Mouse (Mus musculus): ENCODE data around the gene Nae1. TPM values are rescaled to one million over a fixed set of nuclear protein-coding genes. Genes with fewer than 3 reads are reported as not detected.

The Nae1 gene
- total RNA-seq, 2 experiments from 2014 or later: 22.4 to 24.3 TPM

DNA sequence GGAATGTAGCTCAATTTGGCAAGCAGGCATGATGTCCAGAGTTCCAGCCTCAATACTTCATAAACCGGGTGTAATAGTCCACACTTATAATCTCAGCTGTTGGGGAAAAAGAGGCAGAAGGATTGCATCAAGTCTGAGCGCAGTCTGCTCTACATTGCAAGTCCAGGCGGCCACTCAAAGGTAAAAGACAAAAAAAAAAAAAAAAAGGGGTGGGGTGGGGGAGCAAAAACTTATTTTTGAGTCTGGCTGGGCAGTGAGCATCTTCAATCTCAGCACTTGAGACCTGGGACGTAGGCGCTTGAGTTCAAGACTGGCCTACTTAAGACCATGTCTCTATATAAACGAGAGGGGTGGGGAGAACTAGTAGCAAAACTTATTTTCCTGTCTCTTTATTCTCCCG is 886 bp downstream of the Nae1 start:
- no peak for DNase-seq (ENCODE audit: low spot score)

DNA sequence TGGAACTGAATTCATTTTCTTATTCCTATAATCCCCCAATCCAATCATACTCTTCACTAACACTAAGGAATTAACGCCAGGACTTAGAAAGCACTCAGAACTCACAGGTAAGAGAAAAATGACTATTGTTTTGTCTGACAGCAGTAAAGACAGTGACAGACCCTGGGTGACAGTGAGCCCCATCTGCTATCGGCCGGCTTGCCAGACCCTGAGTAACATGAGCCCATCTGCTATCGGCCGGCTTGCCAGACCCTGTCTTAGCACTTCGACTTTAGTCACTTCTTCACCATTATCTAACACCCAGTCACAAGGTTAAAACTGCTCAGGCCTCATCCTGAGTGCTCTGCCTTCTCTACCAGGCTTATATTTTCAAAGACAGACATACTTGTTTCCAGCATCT is 4.8 kb downstream of the Nae1 start:
- no peak for DNase-seq (ENCODE audit: low spot score)

DNA sequence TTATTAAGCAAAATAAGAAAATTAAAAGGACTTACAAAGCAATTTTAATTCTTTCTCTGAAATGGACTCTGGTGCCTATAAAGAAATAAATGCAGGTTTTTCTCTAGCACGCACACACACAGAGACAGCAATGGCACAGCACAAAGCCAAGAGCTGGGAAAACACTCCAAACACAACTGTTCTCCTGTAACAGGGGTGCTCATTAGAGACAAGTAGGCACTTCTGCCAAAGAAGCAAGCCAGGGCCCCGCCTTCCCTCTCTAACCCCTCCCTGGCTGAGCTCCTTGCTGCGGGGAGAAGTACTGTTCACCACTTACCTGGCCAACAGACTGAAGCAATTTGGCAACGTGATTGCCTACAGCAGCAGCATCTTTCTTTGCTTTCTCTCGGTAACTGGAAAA is 16.6 kb downstream of the Nae1 start:
- DNase-seq (ENCODE audit: low spot score): no peak

DNA sequence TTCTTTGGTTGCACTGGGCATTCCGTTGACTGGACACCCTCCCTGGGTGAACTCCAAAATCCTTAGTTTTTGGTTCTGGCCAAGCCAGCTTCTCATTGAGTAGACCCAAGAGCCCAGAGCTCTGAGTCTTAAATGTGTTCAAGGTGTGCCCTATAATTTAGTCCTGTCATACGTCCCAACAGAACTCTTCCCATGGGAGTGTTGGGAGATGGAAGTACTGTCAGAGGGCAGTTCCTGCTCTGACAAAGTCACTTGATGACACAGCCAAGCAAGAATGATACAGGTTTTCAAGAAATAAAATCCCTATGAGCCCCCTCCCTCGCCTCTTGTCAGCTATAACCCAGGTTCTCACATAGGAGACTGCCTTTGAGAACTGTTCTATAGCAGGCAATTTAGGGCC is 24.3 kb downstream of the Nae1 start:
- DNase-seq (ENCODE audit: low spot score): no peak

DNA sequence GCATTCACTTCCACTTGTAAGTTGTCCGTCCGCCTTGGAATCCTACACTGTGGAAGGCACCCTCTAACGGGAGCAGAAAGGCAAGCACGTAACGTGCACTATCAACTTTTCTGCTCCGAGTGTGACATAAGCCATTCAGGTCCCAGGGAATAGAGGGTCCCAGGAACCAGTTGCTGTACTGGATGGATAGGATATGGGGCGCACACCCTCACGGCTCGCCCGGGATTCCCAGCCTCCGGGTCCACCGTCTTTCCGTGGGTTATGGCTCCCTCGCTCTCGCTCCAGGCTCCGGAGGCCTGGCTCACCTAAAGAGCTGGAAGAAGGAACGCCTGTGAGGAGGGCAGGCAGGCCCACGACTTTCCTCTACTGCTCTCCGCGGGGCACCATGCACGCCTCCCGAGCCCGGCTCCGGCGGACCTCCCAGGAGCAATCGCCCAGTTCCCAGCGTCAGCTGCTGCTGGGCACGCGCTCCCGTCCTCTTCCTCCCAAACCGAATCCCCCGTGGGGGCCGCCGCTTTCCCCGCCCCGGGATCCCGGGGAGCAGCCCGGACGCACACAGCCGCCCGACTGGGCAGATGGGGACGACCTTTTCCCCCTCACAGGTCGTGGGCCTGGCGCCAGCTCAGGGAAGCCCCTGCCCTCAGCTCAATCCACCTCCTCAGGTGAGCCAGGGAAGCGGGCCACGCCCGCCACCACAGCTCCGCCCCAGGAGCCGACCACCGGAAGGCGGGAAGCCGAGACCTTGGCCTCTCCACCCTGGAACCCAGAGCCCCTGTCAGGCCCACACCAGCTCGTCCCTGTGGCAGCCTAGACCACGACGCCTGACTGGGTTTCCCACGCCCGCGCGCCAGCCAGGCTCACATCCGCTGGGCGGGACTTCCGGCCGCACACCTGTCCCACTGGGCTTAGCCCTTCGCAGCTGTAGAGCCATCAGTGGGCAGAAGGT is 25.1 kb downstream of the Nae1 start, which contains the start of gene Terb1:
TSS of gene Terb1 (minus strand) at position 850 of the 946 bp plus-strand sequence.
- no peak for DNase-seq (ENCODE audit: low spot score)

DNA sequence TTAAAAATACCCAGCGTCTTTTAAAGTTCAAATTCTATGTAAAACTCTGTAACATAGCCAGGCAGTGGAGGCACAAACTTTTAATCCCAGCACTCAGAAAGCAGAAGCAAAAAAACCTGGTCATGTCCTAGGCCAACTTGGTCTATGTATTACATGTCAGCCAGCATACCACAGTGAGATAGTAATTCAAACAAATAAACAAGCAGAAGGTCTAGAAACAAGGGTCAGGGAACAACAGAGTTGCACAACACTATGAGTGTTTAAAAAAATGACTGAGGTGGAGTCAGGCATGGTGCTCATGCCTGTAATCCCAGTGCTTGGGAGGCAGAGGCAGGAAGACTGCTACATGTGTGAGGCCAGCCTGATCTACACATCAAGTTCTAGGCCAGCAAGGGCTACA is 55.3 kb downstream of the Nae1 start:
- DNase-seq (ENCODE audit: low spot score): no peak

DNA sequence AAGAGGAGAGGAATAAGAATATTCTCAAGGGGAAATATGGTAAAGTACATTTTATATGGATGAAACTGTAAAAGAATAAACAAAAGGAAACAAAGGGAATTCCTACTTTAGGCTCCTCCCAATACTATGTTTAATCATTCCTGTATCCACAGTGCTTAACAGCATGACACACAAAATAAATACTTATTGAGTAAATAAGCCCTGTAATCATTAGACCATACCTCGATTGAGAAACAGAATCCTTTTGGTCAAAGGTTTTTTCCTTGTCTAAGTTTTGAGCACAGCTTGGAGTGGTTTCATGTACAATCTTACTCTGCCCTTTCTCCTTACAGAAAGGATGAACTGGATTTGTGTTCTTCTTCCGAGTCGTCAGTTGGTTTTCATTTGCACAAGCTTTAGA is 62.0 kb downstream of the Nae1 start:
- DNase-seq (ENCODE audit: low spot score): no peak

DNA sequence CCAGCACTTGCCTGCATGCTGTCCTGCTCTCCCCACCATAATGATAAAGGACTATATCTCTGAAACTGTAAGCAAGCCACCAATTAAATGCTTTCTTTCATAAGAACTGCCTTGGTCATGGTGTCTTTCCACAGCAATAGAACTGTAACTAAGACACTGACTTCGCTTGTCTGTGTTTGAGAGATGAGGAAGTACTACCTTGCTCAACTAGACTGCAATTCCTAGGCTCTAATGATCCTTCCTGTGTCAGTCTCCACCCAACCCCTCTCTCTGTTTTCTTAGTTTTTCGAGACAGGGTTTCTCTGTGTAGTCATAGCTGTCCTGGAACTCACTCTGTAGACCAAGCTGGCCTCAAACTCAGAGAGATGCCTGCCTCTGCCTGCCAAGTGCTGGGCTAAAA is 67.0 kb downstream of the Nae1 start:
- no peak for DNase-seq (ENCODE audit: low spot score)

Other genes starting within 250 kb of the Nae1 start
- gene Cmtm2a, start 241.5 kb downstream of the Nae1 start, total RNA-seq (2021): not detected
- not detected for gene Gm45711, start 224.6 kb downstream of the Nae1 start, total RNA-seq (2021)
- not detected for gene Cmtm1, start 224.5 kb downstream of the Nae1 start, total RNA-seq (2021)
- not detected for gene Gm11020, start 213.1 kb downstream of the Nae1 start, total RNA-seq (2021)
- gene Cmtm2b, start 212.4 kb downstream of the Nae1 start, total RNA-seq (2021): not detected
- 1 to 10 TPM; 3.2 to 7.2 TPM for gene Cmtm3, start 195.2 kb downstream of the Nae1 start, total RNA-seq (2021)
- gene Cmtm4, start 138.8 kb downstream of the Nae1 start, total RNA-seq (2021): 1 to 10 TPM; 4.4 to 5.4 TPM
- 100 to 1,000 TPM in 1 of 2 experiments, 10 to 100 TPM in 1; 98.9 to 104 TPM for gene Dync1li2, start 91.6 kb downstream of the Nae1 start, total RNA-seq (2021)
- not detected for gene Terb1, start 24.7 kb downstream of the Nae1 start, total RNA-seq (2021)
- 1 to 10 TPM in 1 of 2 experiments, under 1 TPM in 1; 0.82 to 1.1 TPM for gene Car7, start 52 bp upstream of the Nae1 start, total RNA-seq (2021)
- gene Pdp2, start 56.8 kb upstream of the Nae1 start, total RNA-seq (2021): 1 to 10 TPM; 2.9 to 3.3 TPM
- under 1 TPM in 1 of 2 experiments, not detected in 1; 0.23 TPM for gene Cdh16, start 89.8 kb upstream of the Nae1 start, total RNA-seq (2021)
- 10 to 100 TPM in 1 of 2 experiments, 1 to 10 TPM in 1; 1.7 to 21.4 TPM for gene Rrad, start 96.7 kb upstream of the Nae1 start, total RNA-seq (2021)
- 10 to 100 TPM; 40.2 to 43.4 TPM for gene Ciao2b, start 107.3 kb upstream of the Nae1 start, total RNA-seq (2021)
- not detected for gene Ces2a, start 199.4 kb upstream of the Nae1 start, total RNA-seq (2021)

Data from gastrocnemius, adult 18-20 months (tissue).